Mouse (Mus musculus): ENCODE measurements around the gene Tmeff2.

DNA sequence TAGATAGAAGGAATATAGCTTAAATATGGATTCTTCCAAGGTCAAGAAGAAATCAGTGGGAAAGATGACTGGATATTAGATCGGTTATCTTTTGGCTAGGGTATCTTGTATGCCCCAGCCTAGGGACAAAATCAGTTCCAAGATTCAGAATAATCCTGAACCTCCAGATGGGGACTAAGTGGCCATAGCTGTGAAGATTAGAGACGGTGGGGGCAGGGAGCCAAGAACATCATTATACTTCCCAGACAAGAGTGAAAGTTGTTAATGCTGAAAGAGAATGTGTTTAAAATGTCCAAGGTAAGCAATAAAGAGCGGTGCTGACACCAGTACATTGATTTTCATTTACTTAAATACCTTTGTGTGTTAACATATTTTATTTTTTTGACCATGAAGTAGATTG, 173.6 kb downstream of the Tmeff2 start:
- TF ChIP-seq CTCF (IDR thresholded peaks at IDR 0.05; ENCODE audit: borderline replicate concordance, control insufficient read depth, extremely low read depth, insufficient read depth, low read length, poor library complexity) (no peak), POLR2A (IDR thresholded peaks at IDR 0.05; ENCODE audit: control insufficient read depth, extremely low read depth, insufficient read depth, low read length, poor library complexity) (no peak)
